Mouse (Mus musculus): ENCODE data around the gene Ghrh.

GRCm38 (mm10) chr2:157328106-157328505 is 19.2 kb downstream of the Ghrh start:
- TF ChIP-seq EP300 (IDR thresholded peaks at IDR 0.05; ENCODE audit: low read depth) = no peak
- TF ChIP-seq CTCF (IDR thresholded peaks at IDR 0.05; ENCODE audit: low read depth) = no peak
